8 mouse cellular contexts compared by ENCODE assay signal in genomic region chr1:74393010-74393409, GRCm38 (mm10). TPM values are rescaled to one million over a fixed set of nuclear protein-coding genes. Genes with fewer than 3 reads are reported as not detected.
DNase-seq lines count a peak whose midpoint lies in the region; ATAC-seq and TF ChIP-seq lines count a peak whose summit lies in the region.

No protein-coding gene starts in this region.

- no peak for ATAC-seq in embryonic facial prominence, embryonic 13.5 days (ENCODE audit: insufficient number of reproducible peaks, insufficient read depth, low FRiP score, low TSS enrichment, low read depth)
- ATAC-seq in intestine, embryonic 16.5 days: no peak
- no peak for ATAC-seq in neural tube, embryonic 12.5 days (ENCODE audit: low FRiP score, low read depth)

- peaks cover 23% of the 10 kb centered on the region for H3K36me3 ChIP-seq in embryonic facial prominence, embryonic 13.5 days
- H3K36me3 ChIP-seq in intestine, embryonic 16.5 days (ENCODE audit: control insufficient read depth, insufficient read depth, low read length): peaks cover 19% of the 10 kb centered on the region
- peaks cover 19% of the 10 kb centered on the region; the same call in 1 of the 2 replicates for H3K36me3 ChIP-seq in neural tube, embryonic 12.5 days

- intact Hi-C loops in left cerebral cortex, adult 2 months (cut with DNase I): loop anchor here (5.0 kb wide), 1 partner anchor 156 kb away; the partner anchor contains the start of gene Arpc2

- no peak for DNase-seq in left cerebral cortex, adult 2 months (ENCODE audit: extremely low spot score in 1 of 2, low spot score in 2 of 2)
- DNase-seq in left cerebral cortex, adult 18-20 months (ENCODE audit: low spot score in 2 of 2): no peak
- no peak for DNase-seq in urinary bladder, postnatal 10 days (ENCODE audit: low spot score)
- no peak for DNase-seq in urinary bladder, adult 18-20 months (ENCODE audit: low spot score in 2 of 2)
- DNase-seq in embryo, embryonic 10.5 days (ENCODE audit: low spot score): no peak

- H3K4me2 ChIP-seq in embryonic facial prominence, embryonic 13.5 days: peak overlapping the region; percentile 94
- peak overlapping the region; percentile 65 for H3K4me2 ChIP-seq in intestine, embryonic 16.5 days (ENCODE audit: low read depth, low read length)
- H3K4me2 ChIP-seq in neural tube, embryonic 12.5 days (replicated peaks): peak overlapping the region; percentile 82

- TF ChIP-seq CTCF in left cerebral cortex, adult 2 months (IDR thresholded peaks at IDR 0.05): no peak

- peak overlapping the region; percentile 55 for H3K27ac ChIP-seq in left cerebral cortex, adult 2 months
- peak overlapping the region; percentile 98 for H3K27ac ChIP-seq in embryonic facial prominence, embryonic 13.5 days
- peak overlapping the region; percentile 99 for H3K27ac ChIP-seq in intestine, embryonic 16.5 days (ENCODE audit: low read length)
- H3K27ac ChIP-seq in neural tube, embryonic 12.5 days: no peak overlapping the region

- peak overlapping the region; percentile 99 for H3K9ac ChIP-seq in embryonic facial prominence, embryonic 13.5 days
- peak overlapping the region; percentile 98 for H3K9ac ChIP-seq in intestine, embryonic 16.5 days (ENCODE audit: low read depth, low read length)
- H3K9ac ChIP-seq in neural tube, embryonic 12.5 days: peak overlapping the region; percentile 87; the same call in 1 of the 2 replicates

- 42% methylated on average over 7 of the region's 7 CpGs for WGBS in embryonic facial prominence, embryonic 13.5 days
- WGBS in intestine, embryonic 16.5 days: 39% methylated on average over 7 of the region's 7 CpGs
- WGBS in neural tube, embryonic 12.5 days: 48% methylated on average over 7 of the region's 7 CpGs

- H3K4me1 ChIP-seq in embryonic facial prominence, embryonic 13.5 days: peaks cover 50% of the 10 kb centered on the region
- peaks cover 36% of the 10 kb centered on the region for H3K4me1 ChIP-seq in intestine, embryonic 16.5 days (ENCODE audit: control insufficient read depth, insufficient read depth, low read length)
- peaks cover 26% of the 10 kb centered on the region for H3K4me1 ChIP-seq in neural tube, embryonic 12.5 days

- no peaks in the 10 kb centered on the region for H3K27me3 ChIP-seq in embryonic facial prominence, embryonic 13.5 days
- H3K27me3 ChIP-seq in intestine, embryonic 16.5 days (replicated peaks; ENCODE audit: control insufficient read depth, insufficient read depth, low read length): no peaks in the 10 kb centered on the region
- peaks cover 6% of the 10 kb centered on the region for H3K27me3 ChIP-seq in neural tube, embryonic 12.5 days (replicated peaks)

- peak overlapping the region; percentile 91 for H3K4me3 ChIP-seq in left cerebral cortex, adult 2 months
- peak overlapping the region; percentile 91 for H3K4me3 ChIP-seq in embryonic facial prominence, embryonic 13.5 days
- H3K4me3 ChIP-seq in intestine, embryonic 16.5 days (ENCODE audit: low read length): peak overlapping the region; percentile 78
- H3K4me3 ChIP-seq in neural tube, embryonic 12.5 days: peak overlapping the region; percentile 86; the same call in 1 of the 2 replicates

- no peaks in the 10 kb centered on the region for H3K9me3 ChIP-seq in embryonic facial prominence, embryonic 13.5 days
- no peaks in the 10 kb centered on the region for H3K9me3 ChIP-seq in intestine, embryonic 16.5 days (ENCODE audit: control insufficient read depth, low read length)
- no peaks in the 10 kb centered on the region for H3K9me3 ChIP-seq in neural tube, embryonic 12.5 days

RNA-seq across cellular contexts. Expression of gene Ctdsp1, which starts 1.7 kb away (rescaled TPM):
- 10 to 100 TPM; 21.6 to 25.6 TPM for total RNA-seq in left cerebral cortex, adult 2 months (2021)
- total RNA-seq in left cerebral cortex, adult 18-20 months (2021): 10 to 100 TPM; 26.1 to 26.4 TPM
- polyA plus RNA-seq in embryonic facial prominence, embryonic 13.5 days (2015; fragmentation: Nextera tagmentation; extraction: Ambion mirVana): 91.0 and 92.3 TPM in 2 replicates
- 69.4 and 72.3 TPM in 2 replicates for polyA plus RNA-seq in intestine, embryonic 16.5 days (2015; fragmentation: Nextera tagmentation; extraction: Ambion mirVana)
- 29.9 and 31.3 TPM in 2 replicates for polyA plus RNA-seq in neural tube, embryonic 12.5 days (2016; fragmentation: Nextera tagmentation; extraction: Ambion mirVana)

RNA-seq across cellular contexts. Expression of gene Vil1, which starts 16.2 kb away (rescaled TPM):
- 1 to 10 TPM in 1 of 2 experiments, under 1 TPM in 1; 0.30 to 1.0 TPM for total RNA-seq in left cerebral cortex, adult 2 months (2021)
- 1 to 10 TPM in 1 of 2 experiments, under 1 TPM in 1; 0.79 to 1.6 TPM for total RNA-seq in left cerebral cortex, adult 18-20 months (2021)
- 0.20 and 2.0 TPM in 2 replicates for polyA plus RNA-seq in embryonic facial prominence, embryonic 13.5 days (2015; fragmentation: Nextera tagmentation; extraction: Ambion mirVana)
- 207 and 244 TPM in 2 replicates for polyA plus RNA-seq in intestine, embryonic 16.5 days (2015; fragmentation: Nextera tagmentation; extraction: Ambion mirVana)
- 0.15 and 0.17 TPM in 2 replicates for polyA plus RNA-seq in neural tube, embryonic 12.5 days (2016; fragmentation: Nextera tagmentation; extraction: Ambion mirVana)

RNA-seq across cellular contexts. Expression of gene Slc11a1, which starts 18.0 kb away (rescaled TPM):
- 1 to 10 TPM; 5.0 to 5.4 TPM for total RNA-seq in left cerebral cortex, adult 2 months (2021)
- 1 to 10 TPM; 3.8 to 5.5 TPM for total RNA-seq in left cerebral cortex, adult 18-20 months (2021)
- polyA plus RNA-seq in embryonic facial prominence, embryonic 13.5 days (2015; fragmentation: Nextera tagmentation; extraction: Ambion mirVana): 1.8 and 2.8 TPM in 2 replicates
- polyA plus RNA-seq in intestine, embryonic 16.5 days (2015; fragmentation: Nextera tagmentation; extraction: Ambion mirVana): 8.0 and 8.9 TPM in 2 replicates
- 2.1 and 4.1 TPM in 2 replicates for polyA plus RNA-seq in neural tube, embryonic 12.5 days (2016; fragmentation: Nextera tagmentation; extraction: Ambion mirVana)

RNA-seq across cellular contexts. Expression of gene Catip, which starts 31.1 kb away (rescaled TPM):
- 1 to 10 TPM in 1 of 2 experiments, under 1 TPM in 1; 0.54 to 1.9 TPM for total RNA-seq in left cerebral cortex, adult 2 months (2021)
- 1 to 10 TPM in 1 of 2 experiments, under 1 TPM in 1; 0.82 to 1.5 TPM for total RNA-seq in left cerebral cortex, adult 18-20 months (2021)
- polyA plus RNA-seq in embryonic facial prominence, embryonic 13.5 days (2015; fragmentation: Nextera tagmentation; extraction: Ambion mirVana): 0.63 and 0.77 TPM in 2 replicates
- 0.24 and 0.50 TPM in 2 replicates for polyA plus RNA-seq in intestine, embryonic 16.5 days (2015; fragmentation: Nextera tagmentation; extraction: Ambion mirVana)
- polyA plus RNA-seq in neural tube, embryonic 12.5 days (2016; fragmentation: Nextera tagmentation; extraction: Ambion mirVana): 0.25 and 0.75 TPM in 2 replicates

Comparison
In these comparisons a context has a peak if more than half of its experiments do, and no peak if none do; other contexts are left out.
1. RNA of gene Vil1, which starts 16.2 kb away (polyA plus RNA-seq): 207 to 244 TPM in intestine, embryonic 16.5 days; 0.20 to 2.0 TPM in embryonic facial prominence, embryonic 13.5 days and 0.15 to 0.17 TPM in neural tube, embryonic 12.5 days; every median in the first group is over 10 times any median in the second.
2. Peak in every context shown above with its lines, with median percentiles within 50 percentile points of each other: H3K4me3 ChIP-seq, H3K4me2 ChIP-seq and H3K9ac ChIP-seq.